Mouse (Mus musculus) liver, embryonic 14.5 days (tissue): ENCODE data around the gene Zfp142. TPM values are rescaled to one million over a fixed set of nuclear protein-coding genes. Genes with fewer than 3 reads are reported as not detected.
A peak's percentile ranks its signal among the peaks of the same experiment; 100 is the strongest.

Source experiments
- ATAC-seq: fragments of 200-750 bp; cut with Nextera tagmentation; 2 replicates; pipeline ENCODE4 v1.8.0; 2017; ENCODE audit warnings: moderate number of reproducible peaks, mild to moderate bottlenecking, moderate library complexity; ENCODE audit not compliant: insufficient read depth
- DNase-seq, 3 experiments: peaks; one replicate each; pipeline ENCODE4 v3.0.0-alpha.2; 2012 to 2013; ENCODE audit warnings: low read depth in 3 of 3, low spot score in 3 of 3
- H3K27ac ChIP-seq: fragments of 300-500 bp; sonication (generic); 2 replicates; pipeline ENCODE4 v1.5.1; 2014; ENCODE audit warnings: moderate library complexity, mild to moderate bottlenecking, control low read depth, inconsistent platforms
- H3K27me3 ChIP-seq: fragments of 300-500 bp; sonication (generic); 2 replicates; pipeline ENCODE4 v1.6.1; 2014; ENCODE audit warnings: mild to moderate bottlenecking, low read length, moderate library complexity; ENCODE audit not compliant: control insufficient read depth, insufficient read depth
- H3K36me3 ChIP-seq: fragments of 300-500 bp; sonication (generic); replicated peaks from 2 replicates; pipeline ENCODE4 v1.6.1; 2014; ENCODE audit warnings: low read depth; ENCODE audit not compliant: control insufficient read depth, insufficient read depth
- H3K4me1 ChIP-seq, 2 experiments: fragments of 200-500 bp in 1 of 2; fragments of 300-500 bp in 1 of 2; sonication (generic) in 1 of 2; replicated peaks; 2 replicates each; pipeline ENCODE4 v1.6.1; 2012 to 2014; ENCODE audit warnings: antibody characterized with exemption in 1 of 2, inconsistent platforms in 1 of 2, low read length in 1 of 2; ENCODE audit not compliant: control insufficient read depth in 2 of 2, insufficient read depth in 2 of 2
- H3K4me2 ChIP-seq: fragments of 300-500 bp; sonication (generic); 2 replicates; pipeline ENCODE4 v1.6.1; 2014; ENCODE audit warnings: low read depth, mild to moderate bottlenecking, control low read depth, moderate library complexity
- H3K4me3 ChIP-seq, 2 experiments: fragments of 200-500 bp in 1 of 2; fragments of 300-500 bp in 1 of 2; sonication (generic) in 1 of 2; 2 replicates each; pipeline ENCODE4 v1.5.1; 2012 to 2014; ENCODE audit warnings: low read depth in 2 of 2, low read length in 2 of 2, mild to moderate bottlenecking in 2 of 2, control low read depth in 1 of 2, inconsistent platforms in 1 of 2, moderate library complexity in 1 of 2; ENCODE audit not compliant: insufficient read depth in 1 of 2
- H3K9ac ChIP-seq: fragments of 300-500 bp; sonication (generic); replicated peaks from 2 replicates; pipeline ENCODE4 v1.6.1; 2014; ENCODE audit warnings: mild to moderate bottlenecking, control low read depth, moderate library complexity
- H3K9me3 ChIP-seq: fragments of 300-500 bp; sonication (generic); 2 replicates; pipeline ENCODE4 v1.6.1; 2016; ENCODE audit warnings: low read length, mixed read lengths; ENCODE audit not compliant: control insufficient read depth
- CTCF ChIP-seq: IDR thresholded peaks from 2 replicates; pipeline ENCODE4 v1.5.1; 2016; ENCODE audit warnings: antibody characterized with exemption, low read depth, control low read depth
- EP300 ChIP-seq: IDR thresholded peaks from 2 replicates; pipeline ENCODE4 v1.6.1; 2016; ENCODE audit warnings: antibody characterized with exemption, low read depth
- WGBS: fragments of 180-500 bp; shearing (Covaris S2); extraction: QIAGEN DNeasy Blood & Tissue Kit; methylation state at CpG from one replicate; pipeline ENCODE4 v1.1.7; 2014; ENCODE audit not compliant: insufficient replicate concordance; 5-methylcytosine and 5-hydroxymethylcytosine counted together
- polyA plus RNA-seq, 2 experiments: library from polyadenylated mRNA; depleted of rRNA in 1 of 2; stranded (reverse) in 1 of 2; unstranded in 1 of 2; fragments of >200 nt; fragmentation: Nextera tagmentation in 1 of 2; extraction: Ambion mirVana in 1 of 2; gene quantifications; 2 replicates each; pipeline versions ENCODE4 v1.2.1 to v1.2.3; 2012 to 2014

Zfp142 gene
- polyA plus RNA-seq, 2 experiments = 0.94 to 3.0 TPM

DNA sequence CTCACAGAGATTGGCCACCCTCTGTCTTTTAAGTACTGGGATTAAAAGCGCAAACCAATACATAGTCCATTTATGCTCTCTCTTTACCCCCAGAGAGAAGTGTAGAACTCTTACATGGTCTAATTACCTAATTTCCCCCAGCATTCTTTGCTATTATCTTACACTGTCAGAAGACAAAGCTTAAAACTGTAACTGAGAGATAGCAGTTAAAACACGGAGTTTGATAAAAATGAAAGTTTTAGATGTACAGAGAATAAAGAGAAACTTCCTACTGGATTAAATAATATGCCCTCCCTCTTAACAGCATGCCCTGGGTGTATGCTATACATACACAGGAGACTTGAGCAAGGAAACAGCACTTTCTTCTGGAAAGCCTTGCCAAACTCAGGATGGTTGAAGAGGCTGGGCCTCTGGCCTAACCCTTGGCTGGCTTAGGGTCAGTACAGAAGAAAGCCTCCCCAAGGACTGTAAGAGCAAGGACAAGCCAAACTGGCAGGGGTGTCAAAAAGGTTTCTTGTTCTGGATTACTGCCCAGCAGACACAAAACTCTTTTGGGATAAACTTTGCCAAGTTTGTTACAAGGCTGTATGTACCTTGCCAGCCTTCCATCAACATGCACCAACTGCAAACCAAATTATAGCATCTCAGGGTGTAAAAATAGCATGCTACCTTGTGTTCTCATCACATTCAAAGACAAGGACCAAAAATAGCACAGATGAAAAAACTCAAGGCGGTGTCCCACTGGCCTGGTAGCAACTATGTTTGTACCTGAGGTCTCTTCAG is 3.2 kb downstream of the Zfp142 start:
- peaks cover 19 to 22% of the 10 kb centered on the region in 2 experiments for H3K4me1 ChIP-seq
- H3K4me2 ChIP-seq = peak overlapping the region; percentile 22
- H3K9me3 ChIP-seq = no peaks in the 10 kb centered on the region
- no peak overlapping the region; the same call in 1 of the 2 replicates for H3K9ac ChIP-seq
- ATAC-seq (no peak), DNase-seq (no peak)
- no peaks in the 10 kb centered on the region for H3K27me3 ChIP-seq
- H3K27ac ChIP-seq = no peak overlapping the region
- WGBS = 61% methylated on average over 3 of the region's 3 CpGs
- H3K36me3 ChIP-seq = peaks cover 2% of the 10 kb centered on the region
- no peak overlapping the region for H3K4me3 ChIP-seq
- TF ChIP-seq CTCF (no peak), EP300 (no peak)

DNA sequence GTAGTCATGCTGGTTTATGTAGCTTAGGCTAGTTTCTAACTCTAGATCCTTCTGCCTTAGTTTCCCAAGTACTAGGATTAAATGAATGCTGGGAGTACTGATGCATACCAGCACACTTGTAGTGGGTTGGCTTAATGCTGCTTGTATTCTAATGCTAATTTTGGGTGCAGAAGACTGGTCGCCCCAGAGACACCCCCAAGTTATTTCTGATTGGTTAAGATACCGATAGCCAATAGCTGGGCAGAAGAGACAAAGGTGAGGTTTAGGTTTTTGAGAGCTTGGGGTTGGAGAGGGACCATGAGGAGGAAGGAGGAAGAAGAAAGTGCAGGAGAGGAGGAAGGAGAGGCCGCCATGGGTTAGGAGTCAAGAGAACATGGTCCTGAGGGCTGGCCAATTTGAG is 5.4 kb downstream of the Zfp142 start:
- TF ChIP-seq CTCF = no peak
- no peak for TF ChIP-seq EP300
- no peaks in the 10 kb centered on the region for H3K27me3 ChIP-seq
- peaks cover 6% of the 10 kb centered on the region for H3K36me3 ChIP-seq
- DNase-seq (no peak), ATAC-seq (no peak)
- no peak overlapping the region for H3K4me3 ChIP-seq
- 68% methylated on average over 3 of the region's 3 CpGs for WGBS
- no peak overlapping the region for H3K4me2 ChIP-seq
- no peaks in the 10 kb centered on the region for H3K9me3 ChIP-seq
- peaks cover 14 to 17% of the 10 kb centered on the region in 2 experiments for H3K4me1 ChIP-seq
- H3K27ac ChIP-seq = no peak overlapping the region
- H3K9ac ChIP-seq = no peak overlapping the region

DNA sequence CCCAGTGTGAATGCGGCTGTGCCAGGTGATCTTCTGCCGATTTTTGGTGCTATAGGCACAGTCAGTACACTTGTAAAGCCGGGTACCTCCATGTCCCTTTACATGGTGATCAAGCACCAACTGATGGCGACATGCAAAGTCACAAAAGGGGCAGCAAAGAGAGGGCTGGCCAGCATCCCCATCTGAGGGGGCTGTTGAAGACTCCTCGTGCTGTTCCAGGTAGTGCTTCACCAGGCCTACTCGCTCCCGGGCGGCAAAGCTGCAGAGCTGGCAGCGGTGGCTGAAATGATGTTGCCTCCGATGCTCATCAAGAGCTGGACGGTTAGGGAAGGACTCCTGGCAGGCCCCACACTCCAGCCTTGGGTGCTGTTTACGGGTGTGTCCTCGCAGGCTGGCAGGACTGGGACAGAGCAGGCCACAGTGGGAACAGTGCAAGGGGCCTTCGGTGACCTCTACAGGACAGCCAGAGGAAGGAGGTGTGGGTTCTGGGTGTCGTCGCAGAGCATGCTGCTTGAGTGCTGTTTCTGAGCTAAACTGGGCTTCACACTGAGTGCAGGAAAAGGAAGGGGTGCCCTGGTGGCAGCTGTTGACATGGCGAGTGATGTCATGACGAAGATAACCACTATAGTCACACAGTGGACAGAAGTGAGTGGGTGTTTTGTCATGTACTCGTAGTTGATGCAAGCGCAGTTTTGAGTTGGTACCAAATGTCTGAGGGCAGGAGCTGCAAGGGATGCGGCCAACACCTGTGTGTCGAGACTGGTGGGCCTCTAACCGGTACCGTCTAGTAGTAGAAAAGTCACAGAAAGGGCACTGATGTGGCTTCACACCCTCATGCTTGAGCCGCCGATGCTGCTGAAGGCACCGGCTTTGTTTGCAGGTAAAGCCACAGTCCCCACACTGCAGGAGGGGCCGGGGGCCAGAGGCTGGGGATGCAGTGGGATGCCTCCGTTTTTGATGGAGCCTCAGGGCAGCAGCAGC is 18.0 kb downstream of the Zfp142 start:
- ATAC-seq (no peak), DNase-seq (no peak)
- H3K27me3 ChIP-seq = no peaks in the 10 kb centered on the region
- 81% methylated on average over 29 of the region's 29 CpGs for WGBS
- H3K9me3 ChIP-seq = no peaks in the 10 kb centered on the region
- no peak overlapping the region for H3K9ac ChIP-seq
- H3K36me3 ChIP-seq = peaks cover 56% of the 10 kb centered on the region
- H3K27ac ChIP-seq = no peak overlapping the region
- no peaks in the 10 kb centered on the region for H3K4me1 ChIP-seq
- H3K4me3 ChIP-seq = no peak overlapping the region
- 0 out of 2 replicates have a peak, but pooled peaks have one; percentile 18 for TF ChIP-seq CTCF
- no peak for TF ChIP-seq EP300
- no peak overlapping the region for H3K4me2 ChIP-seq

DNA sequence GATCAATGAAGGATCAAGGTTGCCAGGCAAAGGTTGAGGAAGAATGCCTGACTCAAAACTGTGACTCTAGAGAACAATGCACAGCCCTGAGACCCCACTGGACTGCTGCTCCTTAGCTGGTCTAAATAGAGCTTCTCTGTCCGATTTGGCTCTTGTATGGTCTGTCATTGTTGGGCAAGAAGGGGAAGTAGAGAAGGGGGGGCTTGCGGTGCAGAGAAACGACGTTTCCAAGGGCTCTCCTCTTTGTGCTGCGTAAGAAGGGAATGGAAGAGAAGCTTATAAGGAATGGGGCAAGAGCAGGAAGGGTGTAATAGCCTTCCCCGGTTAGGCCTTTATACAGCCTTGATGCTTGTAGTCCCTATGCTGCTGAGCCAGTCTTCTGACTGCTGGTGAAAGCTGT is 22.2 kb downstream of the Zfp142 start:
- no peak overlapping the region for H3K4me3 ChIP-seq
- H3K27me3 ChIP-seq = no peaks in the 10 kb centered on the region
- ATAC-seq (no peak), DNase-seq (no peak)
- H3K36me3 ChIP-seq = peaks cover 30% of the 10 kb centered on the region
- H3K4me1 ChIP-seq = no peaks in the 10 kb centered on the region
- H3K9ac ChIP-seq = no peak overlapping the region
- no peak overlapping the region for H3K4me2 ChIP-seq
- no peaks in the 10 kb centered on the region for H3K9me3 ChIP-seq
- WGBS = 64% methylated on average over 6 of the region's 6 CpGs
- no peak for TF ChIP-seq EP300
- TF ChIP-seq CTCF = no peak
- no peak overlapping the region for H3K27ac ChIP-seq

DNA sequence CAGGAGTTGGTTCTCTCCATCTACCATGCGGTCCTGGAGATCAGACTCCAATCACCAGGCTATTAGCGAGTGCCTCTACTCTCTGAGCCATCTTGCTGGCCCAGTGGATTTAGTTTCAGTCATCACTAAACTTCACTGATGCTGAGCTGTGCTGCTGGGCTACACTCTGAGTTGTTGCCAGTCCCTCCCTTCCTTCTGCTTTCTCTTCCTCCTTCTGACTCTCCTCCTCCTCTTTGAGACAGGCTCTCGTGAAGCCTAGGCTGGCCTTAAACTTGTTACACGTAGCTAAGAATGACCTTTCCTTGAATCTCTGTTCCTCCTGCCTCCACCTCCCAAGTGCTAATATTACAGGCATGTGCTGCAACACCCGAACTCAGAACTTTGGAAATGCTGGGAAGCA is 29.0 kb downstream of the Zfp142 start:
- Histone ChIP-seq H3K27ac (no peak overlapping the region), H3K27me3 (no peaks in the 10 kb centered on the region), H3K9me3 (no peaks in the 10 kb centered on the region), H3K4me1 (no peaks in the 10 kb centered on the region), H3K4me3 (no peak overlapping the region), H3K36me3 (no peaks in the 10 kb centered on the region), H3K9ac (no peak overlapping the region), H3K4me2 (no peak overlapping the region)
- WGBS = 54% methylated on average over 5 of the region's 5 CpGs
- no peak for ATAC-seq
- DNase-seq = no peak
- no peak for TF ChIP-seq EP300
- no peak for TF ChIP-seq CTCF
